Mouse (Mus musculus): ENCODE results near the gene Tomm5. TPM values are rescaled to one million over a fixed set of nuclear protein-coding genes. Genes with fewer than 3 reads are reported as not detected.
A peak's percentile ranks its signal among the peaks of the same experiment; 100 is the strongest.

The Tomm5 gene
- polyA plus RNA-seq, 1 experiment from 2014 or later, result 157 TPM

GRCm38 (mm10) chr4:45108456-45109110 lies 669 bp upstream of the Tomm5 start:
- Histone ChIP-seq H3K9ac (replicated peaks; ENCODE audit: low read length) (no peak overlapping the region), H3K4me1 (ENCODE audit: control insufficient read depth, insufficient read depth, low read length) (peaks cover 8% of the 10 kb centered on the region), H3K27me3 (ENCODE audit: control insufficient read depth, insufficient read depth, low read length) (no peaks in the 10 kb centered on the region), H3K9me3 (ENCODE audit: control insufficient read depth, low read length) (no peaks in the 10 kb centered on the region), H3K4me3 (replicated peaks; ENCODE audit: low read depth, low read length) (no peak overlapping the region), H3K27ac (replicated peaks; ENCODE audit: low read depth, low read length) (no peak overlapping the region), H3K4me2 (ENCODE audit: low read length) (no peak overlapping the region), H3K36me3 (ENCODE audit: control insufficient read depth, insufficient read depth, low read length) (peaks cover 13% of the 10 kb centered on the region)
- DNase-seq, result no peak
- WGBS, result 72% methylated on average over 8 of the region's 8 CpGs
- ATAC-seq (ENCODE audit: low FRiP score, low TSS enrichment), result no peak

GRCm38 (mm10) chr4:45107066-45107465 lies 848 bp downstream of the Tomm5 start:
- WGBS, result 7% methylated on average over 4 of the region's 4 CpGs
- H3K27ac ChIP-seq (replicated peaks; ENCODE audit: low read depth, low read length), result no peak overlapping the region
- H3K4me3 ChIP-seq (replicated peaks; ENCODE audit: low read depth, low read length), result peak overlapping the region; percentile 74
- peaks cover 19% of the 10 kb centered on the region for H3K36me3 ChIP-seq (ENCODE audit: control insufficient read depth, insufficient read depth, low read length)
- peaks cover 8% of the 10 kb centered on the region for H3K4me1 ChIP-seq (ENCODE audit: control insufficient read depth, insufficient read depth, low read length)
- no peaks in the 10 kb centered on the region for H3K27me3 ChIP-seq (ENCODE audit: control insufficient read depth, insufficient read depth, low read length)
- peak overlapping the region; percentile 76 for H3K4me2 ChIP-seq (ENCODE audit: low read length)
- H3K9me3 ChIP-seq (ENCODE audit: control insufficient read depth, low read length), result no peaks in the 10 kb centered on the region
- ATAC-seq (ENCODE audit: low FRiP score, low TSS enrichment) (no peak), DNase-seq (no peak)
- H3K9ac ChIP-seq (replicated peaks; ENCODE audit: low read length), result peak overlapping the region; percentile 78

GRCm38 (mm10) chr4:45106409-45106808 lies 1.5 kb downstream of the Tomm5 start:
- no peak for DNase-seq

GRCm38 (mm10) chr4:45097198-45097872 lies 10.6 kb downstream of the Tomm5 start:
- ATAC-seq (ENCODE audit: low FRiP score, low TSS enrichment), result no peak
- 24% methylated on average over 7 of the region's 7 CpGs for WGBS

More at GRCm38 (mm10) chr4:45106409-45106808, 1.5 kb downstream of the Tomm5 start:
- no peak overlapping the region for H3K9ac ChIP-seq (replicated peaks; ENCODE audit: low read length)
- no peak for ATAC-seq (ENCODE audit: low FRiP score, low TSS enrichment)
- H3K36me3 ChIP-seq (ENCODE audit: control insufficient read depth, insufficient read depth, low read length), result peaks cover 25% of the 10 kb centered on the region
- H3K4me1 ChIP-seq (ENCODE audit: control insufficient read depth, insufficient read depth, low read length), result peaks cover 8% of the 10 kb centered on the region
- no peak overlapping the region for H3K27ac ChIP-seq (replicated peaks; ENCODE audit: low read depth, low read length)
- 83% methylated on average over 5 of the region's 5 CpGs for WGBS
- H3K4me3 ChIP-seq (replicated peaks; ENCODE audit: low read depth, low read length), result no peak overlapping the region
- no peak overlapping the region for H3K4me2 ChIP-seq (ENCODE audit: low read length)
- no peaks in the 10 kb centered on the region for H3K27me3 ChIP-seq (ENCODE audit: control insufficient read depth, insufficient read depth, low read length)
- H3K9me3 ChIP-seq (ENCODE audit: control insufficient read depth, low read length), result no peaks in the 10 kb centered on the region

GRCm38 (mm10) chr4:45084895-45085290 lies 23.0 kb downstream of the Tomm5 start:
- ATAC-seq (ENCODE audit: low FRiP score, low TSS enrichment) (no peak), DNase-seq (no peak)
- H3K9ac ChIP-seq (replicated peaks; ENCODE audit: low read length), result peak overlapping the region; percentile 90
- H3K9me3 ChIP-seq (ENCODE audit: control insufficient read depth, low read length), result no peaks in the 10 kb centered on the region
- peak overlapping the region; percentile 68 for H3K4me2 ChIP-seq (ENCODE audit: low read length)
- peak overlapping the region; percentile 68 for H3K27ac ChIP-seq (replicated peaks; ENCODE audit: low read depth, low read length)
- H3K4me1 ChIP-seq (ENCODE audit: control insufficient read depth, insufficient read depth, low read length), result peaks cover 13% of the 10 kb centered on the region; the same call in 1 of the 2 replicates
- no peaks in the 10 kb centered on the region for H3K27me3 ChIP-seq (ENCODE audit: control insufficient read depth, insufficient read depth, low read length)
- no peaks in the 10 kb centered on the region for H3K36me3 ChIP-seq (ENCODE audit: control insufficient read depth, insufficient read depth, low read length)
- H3K4me3 ChIP-seq (replicated peaks; ENCODE audit: low read depth, low read length), result peak overlapping the region; percentile 86
- WGBS, result 44% methylated on average over 8 of the region's 8 CpGs

More at GRCm38 (mm10) chr4:45097198-45097872, 10.6 kb downstream of the Tomm5 start:
- peak; percentile 93 for DNase-seq
- Histone ChIP-seq H3K27me3 (ENCODE audit: control insufficient read depth, insufficient read depth, low read length) (no peaks in the 10 kb centered on the region), H3K36me3 (ENCODE audit: control insufficient read depth, insufficient read depth, low read length) (0 out of 2 replicates have a peak, but pooled peaks cover 10% of the 10 kb centered on the region), H3K9ac (replicated peaks; ENCODE audit: low read length) (no peak overlapping the region), H3K27ac (replicated peaks; ENCODE audit: low read depth, low read length) (no peak overlapping the region), H3K4me2 (ENCODE audit: low read length) (no peak overlapping the region), H3K4me3 (replicated peaks; ENCODE audit: low read depth, low read length) (no peak overlapping the region), H3K4me1 (ENCODE audit: control insufficient read depth, insufficient read depth, low read length) (no peaks in the 10 kb centered on the region), H3K9me3 (ENCODE audit: control insufficient read depth, low read length) (no peaks in the 10 kb centered on the region)

- Histone ChIP-seq H3K27me3 (ENCODE audit: control insufficient read depth, insufficient read depth, low read length) (no peaks in the 10 kb centered on the region), H3K9ac (replicated peaks; ENCODE audit: low read length) (peak within 1 kb of the TSS; percentile 90), H3K27ac (replicated peaks; ENCODE audit: low read depth, low read length) (peak within 1 kb of the TSS; percentile 85), H3K36me3 (ENCODE audit: control insufficient read depth, insufficient read depth, low read length) (no peaks in the 10 kb centered on the region), H3K4me1 (ENCODE audit: control insufficient read depth, insufficient read depth, low read length) (peaks cover 13% of the 10 kb centered on the region; the same call in 1 of the 2 replicates), H3K4me3 (replicated peaks; ENCODE audit: low read depth, low read length) (peak within 1 kb of the TSS; percentile 86), H3K4me2 (ENCODE audit: low read length) (peak within 1 kb of the TSS; percentile 68), H3K9me3 (ENCODE audit: control insufficient read depth, low read length) (no peaks in the 10 kb centered on the region)
- ATAC-seq (ENCODE audit: low FRiP score, low TSS enrichment) (peak; percentile 90), DNase-seq (peak; percentile 97)
- WGBS, result under 1% methylated on average over 77 of the region's 77 CpGs
These were observed 23.7 kb downstream of the Tomm5 start, which contains the start of gene Fbxo10 for GRCm38 (mm10) chr4:45084021-45084894. Gene Fbxo10, minus strand, starts transcription at chr4:45084604.

- Histone ChIP-seq H3K27ac (replicated peaks; ENCODE audit: low read depth, low read length) (peak overlapping the region; percentile 85; the same call in 1 of the 2 replicates), H3K36me3 (ENCODE audit: control insufficient read depth, insufficient read depth, low read length) (no peaks in the 10 kb centered on the region), H3K4me1 (ENCODE audit: control insufficient read depth, insufficient read depth, low read length) (peaks cover 13% of the 10 kb centered on the region; the same call in 1 of the 2 replicates), H3K27me3 (ENCODE audit: control insufficient read depth, insufficient read depth, low read length) (no peaks in the 10 kb centered on the region), H3K9me3 (ENCODE audit: control insufficient read depth, low read length) (no peaks in the 10 kb centered on the region), H3K4me2 (ENCODE audit: low read length) (peak overlapping the region; percentile 68), H3K9ac (replicated peaks; ENCODE audit: low read length) (peak overlapping the region; percentile 90), H3K4me3 (replicated peaks; ENCODE audit: low read depth, low read length) (peak overlapping the region; percentile 86)
- under 1% methylated on average over 8 of the region's 8 CpGs for WGBS
- DNase-seq (peak; percentile 50), ATAC-seq (ENCODE audit: low FRiP score, low TSS enrichment) (no peak)
These were observed 24.4 kb downstream of the Tomm5 start for GRCm38 (mm10) chr4:45083487-45083886.

GRCm38 (mm10) chr4:45082951-45083350 lies 25.0 kb downstream of the Tomm5 start:
- ATAC-seq (ENCODE audit: low FRiP score, low TSS enrichment) (no peak), DNase-seq (peak; percentile 56)
- Histone ChIP-seq H3K9ac (replicated peaks; ENCODE audit: low read length) (peak overlapping the region; percentile 90), H3K4me1 (ENCODE audit: control insufficient read depth, insufficient read depth, low read length) (peaks cover 13% of the 10 kb centered on the region; the same call in 1 of the 2 replicates), H3K9me3 (ENCODE audit: control insufficient read depth, low read length) (no peaks in the 10 kb centered on the region), H3K4me2 (ENCODE audit: low read length) (peak overlapping the region; percentile 68), H3K27ac (replicated peaks; ENCODE audit: low read depth, low read length) (peak overlapping the region; percentile 72), H3K36me3 (ENCODE audit: control insufficient read depth, insufficient read depth, low read length) (no peaks in the 10 kb centered on the region), H3K27me3 (ENCODE audit: control insufficient read depth, insufficient read depth, low read length) (no peaks in the 10 kb centered on the region), H3K4me3 (replicated peaks; ENCODE audit: low read depth, low read length) (peak overlapping the region; percentile 86)
- WGBS, result 61% methylated on average over 9 of the region's 9 CpGs
